Mouse (Mus musculus): Measurements from ENCODE around the gene Aqp11. TPM values are rescaled to one million over a fixed set of nuclear protein-coding genes. Genes with fewer than 3 reads are reported as not detected.

Aqp11 gene
- polyA plus RNA-seq, 1 experiment from 2014 or later = 5.2 TPM

Other genes with a start within 250 kb of the Aqp11 start
- gene Aamdc, start 158.8 kb downstream of the Aqp11 start, polyA plus RNA-seq (2016; fragmentation: Nextera tagmentation; extraction: Ambion mirVana) = 30.6 and 32.9 TPM in 2 replicates
- gene Rsf1, start 158.4 kb downstream of the Aqp11 start, polyA plus RNA-seq (2016; fragmentation: Nextera tagmentation; extraction: Ambion mirVana) = 15.8 and 17.7 TPM in 2 replicates
- gene Clns1a, start 41.7 kb downstream of the Aqp11 start, polyA plus RNA-seq (2016; fragmentation: Nextera tagmentation; extraction: Ambion mirVana) = 151 and 209 TPM in 2 replicates
- 5.2 and 13.7 TPM in 2 replicates for gene Pak1, start 50.3 kb upstream of the Aqp11 start, polyA plus RNA-seq (2016; fragmentation: Nextera tagmentation; extraction: Ambion mirVana)
- gene Gdpd4, start 181.7 kb upstream of the Aqp11 start, polyA plus RNA-seq (2016; fragmentation: Nextera tagmentation; extraction: Ambion mirVana) = 0.06 TPM in 1 of 2 replicates, not detected in the other